Mouse (Mus musculus): ENCODE data around the gene Tanc1.

Gene Tanc1

GRCm38 (mm10) chr2:59716461-59716860 lies 104.6 kb downstream of the Tanc1 start:
- DNase-seq (ENCODE audit: low read depth, low spot score): no peak

DNA sequence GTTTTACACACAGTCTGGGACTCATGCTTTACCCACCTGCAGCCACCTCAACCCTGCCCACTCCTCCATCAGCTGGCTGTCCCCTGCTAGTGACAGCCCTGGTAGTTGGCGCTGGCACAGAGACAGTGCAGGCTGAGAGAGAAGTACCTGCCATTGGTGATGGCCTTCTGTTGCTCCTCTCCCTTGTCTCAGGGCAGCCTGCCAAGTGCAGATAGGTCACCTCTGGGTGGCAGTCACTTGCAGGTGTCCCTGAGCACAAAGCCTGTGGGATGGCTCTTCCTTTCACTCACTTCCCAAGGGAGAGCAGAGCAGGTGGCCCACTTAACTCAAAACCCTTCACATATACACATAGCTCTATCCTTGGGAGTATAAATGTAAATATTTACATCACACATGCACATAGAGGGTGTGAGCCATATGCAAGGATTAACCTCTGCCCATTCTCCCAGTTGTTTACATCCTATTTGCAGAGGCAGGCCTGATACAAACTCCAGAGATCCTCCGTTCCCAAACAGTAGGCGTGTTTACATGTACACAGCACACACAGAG lies 106.0 kb downstream of the Tanc1 start:
- no peak for DNase-seq (ENCODE audit: low read depth, low spot score)

GRCm38 (mm10) chr2:59718601-59719416 lies 107.0 kb downstream of the Tanc1 start:
- no peak for DNase-seq (ENCODE audit: low read depth, low spot score)

GRCm38 (mm10) chr2:59719831-59720230 lies 108.0 kb downstream of the Tanc1 start:
- no peak for DNase-seq (ENCODE audit: low read depth, low spot score)

- DNase-seq (ENCODE audit: low read depth, low spot score): no peak
Measured at GRCm38 (mm10) chr2:59721119-59721518, 109.3 kb downstream of the Tanc1 start.

DNA sequence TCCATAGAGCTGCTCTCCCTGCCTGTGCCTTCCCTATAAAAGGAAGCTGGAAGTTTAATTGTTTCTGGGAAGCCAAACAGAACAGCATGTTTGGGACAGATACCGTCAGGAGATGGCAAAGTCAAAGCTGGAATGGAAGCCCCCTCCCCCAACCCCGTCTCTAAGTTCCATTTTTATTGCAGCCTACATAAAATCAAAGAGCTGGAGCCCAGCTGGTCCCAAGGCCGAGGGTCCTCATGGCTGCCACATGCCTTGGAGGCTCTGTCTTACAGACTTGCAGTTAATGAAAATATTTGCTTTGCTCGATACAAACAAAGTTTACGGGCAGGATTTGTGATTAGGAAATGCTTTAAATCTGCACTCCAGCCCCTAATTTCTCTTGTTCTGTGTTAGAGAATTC lies 109.9 kb downstream of the Tanc1 start:
- no peak for DNase-seq (ENCODE audit: low read depth, low spot score)

- peak; percentile 70 for DNase-seq (ENCODE audit: low read depth, low spot score)
Measured at GRCm38 (mm10) chr2:59723311-59723710, 111.5 kb downstream of the Tanc1 start.

DNA sequence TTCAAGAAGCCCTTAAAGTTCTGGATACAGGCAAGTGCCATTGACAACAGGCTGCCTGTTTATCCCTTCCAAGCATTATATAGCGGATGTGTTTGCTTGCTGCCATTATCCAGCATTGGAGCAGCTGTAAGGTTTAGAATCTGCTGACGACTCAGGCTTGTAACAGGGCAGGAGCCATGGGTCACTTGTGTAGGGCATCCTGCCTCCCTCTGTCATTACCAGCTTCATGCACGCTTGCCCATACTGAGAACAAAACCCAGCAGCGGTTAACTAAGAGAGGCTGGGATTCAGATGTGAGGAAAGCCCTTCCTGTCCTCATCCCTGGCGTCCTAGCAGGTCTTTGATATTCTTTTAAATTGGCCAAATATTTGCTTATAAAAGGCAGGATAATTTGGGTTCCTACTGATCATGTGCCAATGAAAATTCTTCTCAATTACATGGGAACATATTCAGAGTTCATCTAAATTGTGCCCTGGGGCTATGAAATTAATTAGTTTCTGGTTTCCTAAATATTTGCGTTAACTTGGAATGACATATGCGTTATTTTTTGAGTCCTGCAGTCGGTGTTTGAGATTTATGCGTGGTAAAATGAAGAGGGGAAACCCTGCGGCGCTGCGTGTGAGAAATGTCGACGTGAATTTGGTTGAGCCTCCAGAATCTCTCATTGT lies 113.8 kb downstream of the Tanc1 start:
- no peak for DNase-seq (ENCODE audit: low read depth, low spot score)

GRCm38 (mm10) chr2:59731831-59732230 lies 120.0 kb downstream of the Tanc1 start:
- DNase-seq (ENCODE audit: low read depth, low spot score): no peak

DNA sequence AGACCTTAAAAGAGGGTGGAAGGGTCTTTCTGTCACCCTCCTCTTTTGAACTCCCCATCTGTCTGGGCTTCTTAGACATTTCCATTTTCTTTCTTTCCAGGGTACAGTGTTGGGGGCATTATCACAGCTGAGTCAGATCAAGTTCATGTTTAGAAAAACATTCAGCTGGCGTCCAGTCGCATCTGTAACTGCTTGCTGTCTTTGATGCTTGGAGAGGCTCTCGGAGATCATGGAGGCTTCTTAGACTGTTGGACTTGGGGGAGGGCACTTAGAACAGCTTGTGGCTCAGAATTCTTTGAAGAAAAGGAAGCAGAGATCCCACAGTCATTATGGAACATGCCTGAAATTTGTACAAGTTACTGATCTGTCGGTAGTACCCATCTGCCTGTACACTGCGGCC lies 121.6 kb downstream of the Tanc1 start:
- no peak for DNase-seq (ENCODE audit: low read depth, low spot score)

- DNase-seq (ENCODE audit: low read depth, low spot score): no peak
Measured at GRCm38 (mm10) chr2:59736401-59736898, 124.6 kb downstream of the Tanc1 start.

GRCm38 (mm10) chr2:59737368-59737767 lies 125.5 kb downstream of the Tanc1 start:
- no peak for DNase-seq (ENCODE audit: low read depth, low spot score)

DNA sequence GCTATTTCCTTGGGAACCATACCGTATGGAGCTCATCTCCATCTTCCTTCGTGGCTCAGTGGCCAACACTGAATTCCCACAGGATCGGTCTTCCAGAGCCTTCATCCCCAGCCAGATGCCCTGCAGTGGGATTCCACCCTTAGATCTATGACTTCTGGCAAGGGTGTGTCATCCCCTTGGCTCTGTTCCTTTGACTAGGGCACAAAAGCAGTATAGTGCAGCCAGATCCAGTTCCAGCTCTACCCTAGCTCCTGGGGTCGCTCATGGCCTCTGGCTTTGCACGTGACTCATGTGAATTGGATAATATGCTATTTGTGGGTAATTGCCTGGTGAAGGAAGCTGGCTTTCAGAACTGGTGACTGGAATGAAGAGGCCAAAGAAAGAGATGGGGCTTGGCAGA lies 126.5 kb downstream of the Tanc1 start:
- DNase-seq (ENCODE audit: low read depth, low spot score): no peak

- DNase-seq (ENCODE audit: low read depth, low spot score): no peak
Measured at GRCm38 (mm10) chr2:59739036-59739435, 127.2 kb downstream of the Tanc1 start.

GRCm38 (mm10) chr2:59742500-59743116 lies 130.8 kb downstream of the Tanc1 start:
- no peak for DNase-seq (ENCODE audit: low read depth, low spot score)

- peak; percentile 76 for DNase-seq (ENCODE audit: low read depth, low spot score)
Measured at GRCm38 (mm10) chr2:59745428-59745827, 133.6 kb downstream of the Tanc1 start.

DNA sequence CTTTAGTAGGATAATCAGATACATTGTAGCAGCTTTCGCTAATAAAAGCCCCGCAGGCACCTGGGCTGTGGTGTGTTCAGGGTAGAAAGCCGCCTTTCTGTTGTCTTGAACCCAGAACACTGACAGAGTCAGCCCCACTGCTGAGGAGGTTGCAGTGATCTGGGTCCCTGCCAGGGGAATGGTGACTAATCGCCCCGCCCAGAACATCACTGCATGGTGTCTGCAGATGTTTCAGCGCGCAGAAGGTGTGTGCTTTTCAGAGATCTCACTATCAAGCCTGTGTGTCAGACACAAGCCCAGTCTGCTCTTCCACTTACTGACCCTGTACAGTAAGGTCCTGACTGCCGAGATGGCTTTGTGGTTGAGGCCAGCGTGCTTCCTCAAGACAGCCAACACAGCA lies 134.2 kb downstream of the Tanc1 start:
- peak; percentile 66 for DNase-seq (ENCODE audit: low read depth, low spot score)

- no peak for DNase-seq (ENCODE audit: low read depth, low spot score)
Measured at GRCm38 (mm10) chr2:59747757-59748156, 135.9 kb downstream of the Tanc1 start.

- no peak for DNase-seq (ENCODE audit: low read depth, low spot score)
Measured at GRCm38 (mm10) chr2:59749371-59749770, 137.5 kb downstream of the Tanc1 start.

- no peak for DNase-seq (ENCODE audit: low read depth, low spot score)
Measured at GRCm38 (mm10) chr2:59751172-59751571, 139.3 kb downstream of the Tanc1 start.

DNA sequence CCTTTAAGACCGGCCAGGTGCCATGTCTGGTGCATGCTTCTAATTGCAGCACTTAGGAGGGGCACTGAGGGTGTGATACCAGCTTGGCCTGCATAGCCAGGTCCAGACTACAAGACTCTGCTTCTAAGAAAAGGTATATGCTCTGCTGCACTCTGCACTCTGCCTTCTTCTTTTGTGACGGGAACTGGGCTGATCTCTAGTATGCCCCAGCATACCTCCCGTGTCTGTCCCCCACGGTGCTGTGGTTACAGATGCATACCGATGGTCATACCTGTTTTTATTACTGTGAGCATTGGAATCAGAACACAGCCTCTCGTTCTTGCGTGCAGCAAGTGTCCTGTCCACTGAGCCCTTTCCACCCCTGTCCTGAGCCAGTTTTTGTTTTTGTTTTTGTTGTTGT lies 140.3 kb downstream of the Tanc1 start:
- no peak for DNase-seq (ENCODE audit: low read depth, low spot score)

DNA sequence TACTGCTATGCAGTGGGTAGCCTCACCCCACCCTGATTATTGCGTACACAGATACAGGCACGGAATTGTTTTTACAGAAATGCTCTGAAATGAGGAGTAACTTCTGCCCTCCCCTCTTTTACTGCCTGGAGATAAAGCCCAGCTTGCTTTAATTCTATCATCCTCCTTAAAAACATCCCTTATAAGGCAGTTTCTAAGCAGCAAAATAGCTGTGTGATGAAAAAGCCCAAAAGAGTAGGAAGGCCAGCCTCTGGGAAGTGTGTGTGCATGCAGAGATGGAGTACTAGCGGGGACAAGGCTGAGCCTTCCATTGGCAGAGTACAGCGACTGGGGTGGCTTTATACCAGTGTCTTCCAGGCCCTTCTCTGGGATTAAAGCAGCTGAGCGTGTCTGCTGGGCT lies 140.9 kb downstream of the Tanc1 start:
- no peak for DNase-seq (ENCODE audit: low read depth, low spot score)
